Mouse (Mus musculus) stomach, adult 2 months (tissue): ENCODE data around the gene Slc25a31. TPM values are rescaled to one million over a fixed set of nuclear protein-coding genes. Genes with fewer than 3 reads are reported as not detected.

Source experiments
- polyA plus RNA-seq: library from polyadenylated mRNA; depleted of rRNA; stranded (reverse); fragments of >200 nt; gene quantifications from 2 replicates; pipeline ENCODE4 v1.2.3, GENCODE M21; 2012; rRNA removed

Gene Slc25a31
- not detected in 2 replicates for polyA plus RNA-seq

DNA sequence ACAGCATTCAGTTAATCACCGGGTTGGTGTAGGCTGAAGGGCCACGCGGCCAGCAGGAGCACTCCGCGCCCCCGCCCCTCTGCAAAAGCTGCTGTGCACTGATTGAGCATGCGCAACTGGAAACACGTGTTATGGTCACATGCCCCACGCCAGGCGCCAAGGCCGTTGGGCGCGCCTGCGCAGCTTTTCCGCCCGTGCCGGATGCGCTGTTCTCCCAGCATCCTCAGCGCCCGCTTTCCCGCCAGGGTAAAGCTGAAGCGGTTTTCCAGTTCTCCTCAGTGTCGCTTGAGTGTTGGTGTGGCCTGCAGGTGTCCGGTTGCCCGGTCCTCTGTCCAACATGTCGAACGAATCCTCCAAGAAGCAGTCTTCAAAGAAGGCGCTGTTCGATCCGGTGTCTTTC is at the start of gene Slc25a31:
Slc25a31 (plus strand) TSS at position 201 of the 400 bp plus-strand sequence.

DNA sequence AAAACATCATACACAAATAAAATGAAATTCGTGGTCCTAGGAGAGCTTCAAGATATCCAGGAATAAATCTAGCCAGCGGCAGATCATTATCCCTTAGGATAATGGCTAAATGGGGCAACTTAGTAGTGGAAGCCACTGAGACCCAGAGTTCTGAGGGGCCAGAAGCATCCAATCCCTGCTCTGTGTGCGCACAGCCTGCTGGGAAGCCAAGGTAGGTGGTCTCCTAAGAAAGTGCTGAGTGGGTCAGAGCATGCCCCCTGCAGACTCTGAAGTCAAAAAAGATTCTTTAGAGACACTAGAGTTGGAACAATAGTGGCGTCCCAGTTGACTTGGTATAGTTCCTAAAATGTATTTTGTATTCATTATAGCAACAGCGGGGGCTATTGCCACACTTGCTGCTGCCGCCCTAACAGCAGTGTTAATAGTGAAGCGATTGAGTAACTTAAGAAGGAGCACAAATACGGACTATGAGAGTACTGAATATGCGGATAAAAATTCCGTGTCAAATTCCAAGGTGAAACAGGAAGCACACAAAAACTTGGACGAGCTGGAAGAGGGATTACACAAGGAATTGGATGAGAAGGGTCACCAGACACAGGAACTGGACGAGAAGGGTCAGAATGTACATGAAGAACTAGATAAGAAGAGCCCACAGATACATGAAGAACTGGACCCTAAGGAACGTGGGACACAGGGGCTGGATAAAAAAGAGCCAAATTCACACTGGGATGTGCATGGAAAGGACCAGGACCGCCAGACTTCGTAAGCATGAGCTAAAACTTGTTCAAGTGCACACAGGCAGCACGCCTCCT is 35.6 kb downstream of the Slc25a31 start, which contains the start of gene Hspa4l:
Hspa4l (plus strand) TSS at position 472 of the 812 bp plus-strand sequence.

Other genes starting within 250 kb of the Slc25a31 start
- gene Intu, start 177.6 kb upstream of the Slc25a31 start, polyA plus RNA-seq = 0.13 and 0.17 TPM in 2 replicates
- 6.0 and 7.0 TPM in 2 replicates for gene Hspa4l, start 35.6 kb downstream of the Slc25a31 start, polyA plus RNA-seq
- 1.3 and 1.4 TPM in 2 replicates for gene Plk4, start 91.2 kb downstream of the Slc25a31 start, polyA plus RNA-seq
- 0.27 and 0.68 TPM in 2 replicates for gene Mfsd8, start 138.0 kb downstream of the Slc25a31 start, polyA plus RNA-seq
- gene Abhd18, start 138.1 kb downstream of the Slc25a31 start, polyA plus RNA-seq = 0.16 and 0.39 TPM in 2 replicates
- gene 1700034I23Rik, start 193.7 kb downstream of the Slc25a31 start, polyA plus RNA-seq = not detected in 2 replicates
- 2.9 and 4.5 TPM in 2 replicates for gene Larp1b, start 241.0 kb downstream of the Slc25a31 start, polyA plus RNA-seq